Mouse (Mus musculus) ovary, adult 18-20 months (tissue): ENCODE measurements around the gene Cox6a2.
A peak's percentile ranks its signal among the peaks of the same experiment; 100 is the strongest.

ENCODE experiments used
- DNase-seq: peaks from one replicate; pipeline ENCODE4 v3.0.0; 2022; ENCODE audit warnings: low spot score, mixed read lengths

Gene Cox6a2

DNA sequence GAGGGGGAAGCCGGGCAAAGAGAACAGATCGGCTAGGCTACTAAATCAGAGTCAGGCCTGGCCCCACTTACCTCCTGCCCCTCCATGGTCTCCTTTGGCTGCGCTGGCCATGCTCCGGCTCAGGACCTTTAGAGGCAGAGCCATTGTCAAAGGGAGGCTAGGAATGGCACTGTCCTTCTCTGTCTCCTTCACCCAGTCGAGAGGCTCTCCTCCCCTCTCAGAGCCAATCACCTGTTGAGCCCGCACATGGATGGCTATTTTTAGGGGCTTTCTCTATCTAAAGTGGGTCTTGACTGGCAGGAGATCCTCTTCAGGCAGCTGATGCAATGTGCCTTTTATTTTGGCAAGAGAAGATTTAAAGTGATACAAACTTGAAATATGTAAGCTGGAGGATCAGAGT is at the start of gene Cox6a2:
Gene Cox6a2 (minus strand): TSS at position 236 of the 400 bp plus-strand sequence.
- no peak for DNase-seq

DNA sequence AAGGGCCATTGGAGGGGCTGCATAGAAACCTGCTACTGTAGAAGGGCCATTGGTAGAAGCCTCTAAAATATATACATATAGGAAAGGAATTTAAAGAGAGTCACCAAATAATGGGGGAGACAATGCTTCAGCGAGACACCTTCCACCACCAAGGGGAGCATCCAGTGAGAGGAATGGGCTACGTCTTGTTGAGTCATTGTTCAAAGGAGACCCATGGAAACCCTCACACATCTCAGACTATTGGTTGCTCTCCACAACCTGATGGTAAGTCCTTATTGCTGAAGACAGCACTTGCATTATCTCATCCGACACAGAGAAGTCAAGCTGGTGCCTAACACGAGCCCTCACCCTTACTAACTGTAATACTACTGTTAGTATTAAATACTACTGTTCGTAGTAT is 49.6 kb upstream of the Cox6a2 start:
- DNase-seq, result no peak

DNA sequence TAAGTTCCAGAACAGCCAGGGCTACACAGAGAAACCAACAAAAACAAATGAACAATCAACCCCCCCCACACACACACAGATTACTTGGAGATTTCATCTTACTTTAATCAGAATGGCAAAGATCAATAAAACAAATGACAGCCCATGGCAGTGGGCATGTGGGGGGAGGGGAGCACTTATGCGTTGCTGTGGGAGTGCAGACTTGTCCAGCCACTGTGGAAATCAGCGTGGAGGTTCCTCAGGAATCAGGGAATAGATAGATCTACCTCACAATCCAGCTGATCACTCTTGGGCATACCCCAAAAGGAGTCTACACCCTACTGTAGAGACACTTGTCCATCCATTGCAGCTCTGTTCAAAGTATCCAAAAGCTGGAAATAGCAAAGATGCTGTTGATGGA is 48.8 kb upstream of the Cox6a2 start:
- no peak for DNase-seq

DNA sequence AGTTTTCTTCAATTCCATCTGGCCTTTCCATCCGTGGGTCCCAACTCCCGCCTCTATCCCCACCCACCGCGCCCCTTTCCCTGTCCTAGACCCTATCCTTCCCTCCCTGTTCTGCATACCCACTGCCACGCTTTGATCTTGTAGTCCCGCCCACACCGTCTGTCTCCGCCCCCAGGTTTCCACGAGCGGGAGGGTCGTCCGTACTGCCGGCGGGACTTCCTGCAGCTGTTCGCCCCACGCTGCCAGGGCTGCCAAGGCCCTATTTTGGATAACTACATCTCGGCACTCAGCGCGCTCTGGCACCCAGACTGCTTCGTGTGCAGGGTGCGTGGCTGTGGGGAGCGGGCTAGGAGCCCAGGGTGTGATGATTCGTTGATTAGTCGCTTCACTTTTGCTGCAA is 46.4 kb upstream of the Cox6a2 start:
- DNase-seq, result no peak

DNA sequence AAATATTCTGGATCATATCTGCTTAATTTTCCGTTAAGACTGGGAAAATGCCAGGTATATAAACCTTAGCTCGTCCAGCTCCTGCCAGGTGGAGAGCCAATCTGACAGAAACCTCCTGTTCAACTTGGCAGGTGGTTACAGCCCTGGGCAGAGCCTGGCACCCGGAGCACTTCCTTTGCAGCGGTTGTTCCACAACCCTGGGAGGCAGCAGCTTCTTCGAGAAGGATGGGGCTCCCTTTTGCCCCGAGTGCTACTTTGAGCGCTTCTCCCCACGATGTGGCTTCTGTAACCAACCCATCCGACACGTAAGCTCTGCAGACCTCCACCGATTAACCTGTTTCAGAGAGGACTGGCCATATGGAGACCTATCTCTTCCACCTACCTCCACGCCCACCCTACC is 45.8 kb upstream of the Cox6a2 start:
- DNase-seq, result no peak

DNA sequence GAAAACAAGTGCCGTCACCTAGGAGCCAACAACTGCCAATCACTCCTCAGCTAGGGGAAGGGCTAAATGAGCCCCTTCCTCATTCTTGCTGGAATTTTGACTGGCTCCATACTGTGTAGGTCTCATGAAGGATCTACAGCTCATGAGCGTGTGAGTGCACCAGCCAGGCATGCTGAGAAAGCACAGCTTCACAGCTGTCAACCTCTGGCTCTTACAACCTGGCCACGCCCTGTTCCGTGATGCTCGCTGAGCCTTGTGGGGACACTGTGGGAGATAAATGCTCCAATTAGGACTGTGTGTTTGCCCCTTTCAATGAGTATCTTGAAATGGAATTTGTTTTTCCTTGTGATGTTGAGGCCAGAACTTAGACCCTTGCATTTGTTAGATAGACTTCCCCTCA is 43.8 kb upstream of the Cox6a2 start:
- DNase-seq, result no peak

DNA sequence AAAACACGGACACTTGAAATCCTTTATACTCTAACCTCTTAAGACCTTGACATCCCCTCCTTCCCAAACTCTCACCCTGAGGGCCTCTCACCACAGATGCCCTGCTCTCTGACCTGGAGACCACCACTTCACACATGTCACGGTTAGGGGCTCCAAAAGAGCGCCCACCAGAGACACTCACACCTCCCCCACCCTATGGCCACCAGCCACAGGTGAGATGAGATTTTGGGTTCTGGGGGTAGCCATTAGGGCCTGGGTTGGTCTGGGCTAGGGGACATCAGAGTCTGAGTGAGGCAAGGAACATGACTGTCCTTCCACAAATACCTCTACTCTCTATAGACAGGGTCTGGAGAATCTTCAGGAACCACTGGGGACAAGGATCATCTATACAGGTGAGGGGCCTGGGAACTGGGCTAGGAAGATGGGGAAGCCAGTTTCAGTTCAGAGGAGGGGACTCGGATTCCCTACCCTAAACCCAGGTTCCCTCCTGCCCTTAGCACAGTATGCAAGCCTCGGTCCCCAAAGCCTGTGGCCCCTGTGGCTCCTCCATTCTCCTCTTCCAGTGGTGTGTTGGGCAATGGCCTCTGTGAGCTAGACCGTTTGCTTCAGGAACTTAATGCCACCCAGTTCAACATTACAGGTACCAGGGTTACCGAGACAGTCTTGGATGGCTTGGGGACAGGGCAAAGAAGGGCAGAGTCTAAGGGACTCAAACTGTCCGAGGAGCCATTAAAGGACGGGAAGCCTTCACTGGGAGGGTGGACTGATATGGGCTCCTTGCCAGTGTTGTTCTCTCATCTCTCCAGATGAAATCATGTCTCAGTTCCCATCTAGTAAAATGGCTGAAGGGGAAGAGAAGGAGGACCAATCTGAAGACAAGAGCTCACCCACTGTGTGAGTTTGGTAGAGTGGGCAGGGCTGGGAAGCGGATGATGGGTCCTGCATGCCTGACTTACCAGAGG is 42.2 kb upstream of the Cox6a2 start:
- no peak for DNase-seq

DNA sequence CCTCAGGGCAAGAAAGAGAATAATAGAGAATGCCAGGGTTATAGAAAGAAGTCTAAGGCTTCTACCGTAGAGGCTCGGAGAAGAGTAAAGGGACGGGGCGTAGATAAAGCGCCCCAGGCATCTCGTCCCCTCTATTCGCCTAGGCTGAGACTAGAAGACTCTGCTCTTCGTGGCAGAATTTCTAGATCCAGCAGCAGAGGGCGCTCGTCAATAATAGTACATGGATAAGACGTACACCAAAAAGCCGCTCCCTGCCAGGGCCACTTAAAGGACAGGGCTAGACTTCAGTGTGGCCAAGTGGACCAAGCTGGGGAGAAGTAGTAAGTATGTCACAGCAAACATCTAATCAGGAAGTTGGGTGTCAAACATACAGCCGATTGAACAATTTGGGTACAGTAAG is 41.3 kb upstream of the Cox6a2 start:
- DNase-seq, result peak; percentile 74

DNA sequence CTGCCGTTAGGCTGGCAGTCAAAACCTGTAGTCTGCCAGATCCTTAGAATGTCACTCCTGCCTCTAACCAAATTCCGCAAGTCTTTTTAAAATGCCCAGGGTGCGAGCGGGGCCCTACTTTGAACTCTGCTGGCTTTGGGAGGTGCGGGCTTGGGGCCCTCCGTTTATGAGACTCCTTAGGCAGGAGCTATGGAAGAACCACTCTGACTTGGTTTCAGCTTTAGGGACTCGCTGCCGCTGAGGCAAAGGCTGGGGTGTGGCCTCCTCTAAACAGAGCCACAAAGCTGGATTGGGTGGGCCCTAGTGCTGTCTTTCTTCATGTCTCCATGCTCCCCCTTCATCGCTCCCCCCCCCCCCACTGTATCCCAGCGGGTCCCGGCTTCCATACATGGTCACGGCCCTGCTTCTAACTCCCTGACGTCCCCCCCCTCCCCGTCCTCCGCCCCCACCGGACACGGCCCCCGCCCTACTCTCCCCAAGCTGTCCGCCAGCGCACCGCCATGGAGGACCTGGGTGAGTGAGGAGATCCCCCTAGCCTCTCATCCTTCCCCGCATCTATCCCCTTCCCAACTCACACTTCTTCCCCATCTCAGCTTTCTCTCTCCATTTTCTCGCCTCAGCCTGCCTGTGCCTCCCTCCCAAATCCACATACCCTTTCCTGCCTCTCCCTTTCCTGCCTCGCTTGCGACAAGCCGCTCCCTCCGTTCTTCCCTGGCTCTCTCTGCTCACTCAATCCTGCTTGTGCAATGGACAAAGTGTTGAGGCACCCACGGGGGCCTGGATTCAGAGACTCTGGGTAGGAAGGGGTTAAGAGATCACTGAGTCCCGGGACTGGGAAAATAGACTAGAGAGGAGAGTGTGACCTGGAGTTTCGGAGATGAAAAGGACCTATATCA is 40.6 kb upstream of the Cox6a2 start, which contains the start of gene Tgfb1i1:
Gene Tgfb1i1 (plus strand): TSS at position 317 of the 896 bp plus-strand sequence.
- DNase-seq, result peak; percentile 63

DNA sequence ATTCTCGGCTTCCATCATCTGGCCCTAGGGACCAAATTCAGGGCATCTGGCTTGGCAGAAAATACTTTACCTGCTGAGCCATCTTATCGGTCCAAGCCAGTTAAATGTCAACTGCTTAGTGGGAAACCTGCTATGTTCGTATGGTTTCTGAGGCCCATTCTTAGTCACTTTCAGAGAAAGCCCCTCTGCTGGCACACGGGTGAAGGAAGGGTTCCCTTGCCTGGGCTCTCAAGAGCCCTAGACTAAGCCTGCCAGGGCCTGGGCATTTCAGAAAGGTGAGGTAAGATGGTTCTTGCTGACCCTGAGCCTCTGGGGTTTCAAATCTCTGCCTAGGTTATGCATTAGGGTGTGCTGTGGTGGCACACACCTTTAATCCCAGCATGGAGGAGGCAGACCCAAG is 39.4 kb upstream of the Cox6a2 start:
- no peak for DNase-seq

DNA sequence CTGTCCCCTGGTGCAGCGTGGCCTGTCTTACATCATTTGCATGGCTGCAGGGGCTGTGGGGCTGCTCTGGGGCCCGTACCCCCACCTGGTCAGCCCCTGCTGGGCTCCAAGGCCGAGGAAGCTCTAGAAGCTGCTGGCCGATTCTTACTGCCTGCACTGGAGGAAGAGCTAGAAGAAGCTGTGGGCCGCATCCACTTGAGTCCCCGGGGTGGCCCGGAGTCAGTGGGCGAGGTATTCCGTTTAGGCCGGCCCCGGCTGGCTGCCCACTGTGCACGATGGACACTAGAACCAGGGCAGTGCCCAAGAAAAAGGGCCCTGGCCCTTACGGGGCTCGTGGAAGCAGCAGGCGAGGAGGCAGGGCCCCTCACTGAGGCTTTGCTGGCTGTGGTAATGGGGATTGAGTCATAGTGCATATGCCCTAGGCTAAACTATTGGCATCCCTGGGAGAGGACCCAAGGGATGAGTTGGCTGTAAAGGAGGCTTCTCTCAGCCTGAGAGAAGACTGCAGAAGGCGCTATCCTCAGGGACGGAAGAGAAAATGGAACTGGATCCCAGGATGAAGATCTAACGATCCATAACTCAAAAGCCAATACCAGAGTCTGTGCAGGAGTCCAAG is 38.3 kb upstream of the Cox6a2 start:
- no peak for DNase-seq

DNA sequence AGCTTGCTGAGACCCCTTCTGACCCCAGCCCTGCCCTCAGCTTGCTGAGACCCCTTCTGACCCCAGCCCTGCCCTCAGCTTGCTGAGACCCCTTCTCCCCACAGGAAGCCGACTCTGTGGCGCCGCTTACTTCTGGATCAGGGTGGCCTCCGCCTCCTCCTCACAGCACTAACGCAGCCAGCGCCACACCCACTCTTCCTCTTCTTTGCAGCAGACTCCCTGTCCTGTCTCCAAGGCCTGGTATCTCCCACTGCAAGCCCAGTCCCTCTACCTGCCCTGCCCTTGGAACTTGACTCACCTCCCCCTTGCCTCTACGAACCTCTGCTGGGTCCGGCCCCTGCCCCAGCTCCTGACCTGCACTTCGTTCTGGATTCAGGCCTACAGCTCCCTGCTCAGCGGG is 37.7 kb upstream of the Cox6a2 start:
- no peak for DNase-seq

DNA sequence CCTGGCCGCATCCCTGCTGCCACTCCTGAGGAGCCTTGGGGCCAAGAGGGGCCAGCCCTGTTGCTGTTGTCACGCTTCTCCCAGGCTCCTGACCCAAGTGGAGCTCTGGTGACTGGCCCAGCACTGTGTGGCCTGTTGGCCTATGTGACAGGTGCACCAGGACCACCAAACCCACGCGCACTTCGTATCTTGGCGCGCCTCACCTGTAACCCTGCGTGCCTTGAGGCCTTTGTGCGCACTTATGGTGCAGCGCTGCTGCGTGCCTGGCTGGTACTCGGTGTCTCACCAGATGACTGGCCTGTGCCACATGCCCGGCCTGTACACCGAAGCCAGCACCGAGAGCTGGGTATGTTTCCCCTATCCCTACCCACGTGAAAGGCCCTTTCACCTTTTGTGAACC is 36.1 kb upstream of the Cox6a2 start:
- DNase-seq, result no peak

DNA sequence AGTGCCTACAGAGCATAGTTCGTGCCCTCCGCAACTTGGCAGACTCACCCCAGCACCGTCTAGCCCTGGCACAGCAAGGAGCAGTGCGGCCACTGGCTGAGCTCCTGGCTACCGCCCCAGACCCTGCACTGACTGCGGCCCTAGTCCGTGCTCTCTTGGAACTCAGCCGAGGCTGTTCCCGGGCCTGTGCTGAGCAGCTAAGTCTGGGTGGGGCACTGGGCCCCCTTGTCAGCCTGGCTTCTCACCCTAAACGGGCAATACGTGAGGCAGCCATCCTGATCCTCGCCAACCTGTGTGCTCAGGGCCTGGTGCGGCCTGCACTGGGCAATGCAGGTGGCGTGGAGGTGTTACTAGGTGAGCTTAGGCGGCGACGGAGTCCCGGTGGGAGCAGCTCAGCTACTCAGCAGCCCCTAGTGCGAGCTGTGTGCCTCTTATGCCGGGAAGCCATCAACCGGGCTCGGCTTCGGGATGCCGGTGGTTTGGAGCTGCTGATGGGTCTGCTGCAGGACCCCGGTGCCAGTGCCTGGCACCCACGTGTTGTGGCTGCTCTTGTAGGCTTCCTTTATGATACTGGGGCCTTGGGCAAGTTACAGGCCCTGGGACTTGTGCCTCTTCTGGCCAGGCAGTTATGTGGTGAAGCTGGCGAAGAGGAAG is 34.1 kb upstream of the Cox6a2 start:
- DNase-seq, result no peak

DNA sequence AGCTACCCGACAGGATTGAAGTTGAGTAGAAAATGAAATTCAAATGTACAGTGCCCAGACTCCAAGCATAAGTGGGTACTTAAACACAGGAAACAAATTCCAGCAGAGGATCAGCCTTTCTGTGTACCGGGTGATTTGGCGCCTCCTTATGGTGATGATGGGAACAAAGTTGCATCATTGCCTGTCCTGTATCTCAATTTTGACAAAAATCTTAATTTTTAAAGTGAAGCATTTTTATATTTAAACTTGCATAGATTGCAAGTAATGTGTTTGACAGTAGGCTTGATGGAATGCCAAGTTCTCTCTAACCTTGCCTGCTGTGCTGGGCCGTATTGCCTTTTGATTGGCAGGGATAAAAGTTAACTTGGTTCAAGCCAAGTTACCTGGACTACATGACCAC is 32.8 kb upstream of the Cox6a2 start:
- no peak for DNase-seq

DNA sequence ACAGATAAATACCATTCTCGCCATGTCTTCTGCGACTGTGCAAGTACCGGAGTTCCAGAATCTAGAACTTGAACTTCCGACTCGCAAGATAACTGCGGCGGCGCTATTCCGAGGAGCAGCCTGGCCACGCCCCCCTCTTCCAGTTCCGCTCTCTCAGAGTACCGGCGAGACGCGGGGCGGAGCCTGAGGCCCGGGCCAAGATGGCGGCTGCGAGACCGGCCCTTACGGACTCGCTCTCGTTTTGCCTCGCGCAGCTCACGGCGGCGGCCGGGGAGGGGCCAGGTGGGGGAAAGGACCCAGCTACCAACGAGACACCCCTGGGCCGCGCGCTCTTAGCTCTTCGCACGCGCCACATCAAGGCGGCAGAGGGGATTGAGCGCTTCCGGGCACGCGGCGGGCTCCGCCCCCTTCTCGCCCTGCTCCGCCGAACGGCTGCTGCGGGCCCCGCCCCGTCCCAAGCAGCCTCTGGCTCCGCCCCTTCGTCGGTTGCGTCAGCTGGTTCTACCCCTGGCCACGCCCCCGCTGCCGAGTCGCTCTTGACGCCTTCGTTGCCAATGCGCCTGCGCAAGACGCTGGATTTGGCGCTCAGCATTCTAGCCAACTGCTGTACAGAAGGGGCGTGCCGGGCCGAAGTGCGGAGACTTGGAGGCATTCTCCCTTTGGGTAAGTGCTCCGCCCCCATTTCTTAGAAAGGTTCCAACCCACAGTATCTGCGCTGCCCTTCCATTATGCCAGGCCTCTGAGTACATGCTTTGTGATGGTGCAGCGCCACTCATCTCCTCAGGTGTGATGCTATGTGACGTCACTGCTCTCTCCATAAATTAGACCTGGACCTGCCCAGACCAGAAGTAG is 32.0 kb upstream of the Cox6a2 start, which contains the start of gene 9130023H24Rik:
Gene 9130023H24Rik (minus strand): TSS at position 105 of the 852 bp plus-strand sequence.
- peak; percentile 100 for DNase-seq

DNA sequence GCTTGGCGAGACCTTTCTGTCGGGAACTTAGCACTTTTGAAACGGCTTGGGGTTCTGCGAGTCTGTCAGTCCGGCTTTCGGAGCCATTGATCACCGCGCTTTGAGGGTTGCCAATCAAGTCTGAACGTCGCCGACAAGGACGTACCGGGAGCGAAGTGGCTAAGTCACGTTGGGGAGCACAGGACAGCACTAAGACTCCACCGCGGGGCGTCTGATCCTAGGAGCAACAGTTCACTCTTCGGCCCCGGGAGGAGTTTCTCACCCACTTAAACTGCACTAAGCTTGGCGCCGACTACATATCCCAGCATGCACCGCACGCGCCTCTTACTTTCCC is 31.4 kb upstream of the Cox6a2 start:
- DNase-seq, result no peak

DNA sequence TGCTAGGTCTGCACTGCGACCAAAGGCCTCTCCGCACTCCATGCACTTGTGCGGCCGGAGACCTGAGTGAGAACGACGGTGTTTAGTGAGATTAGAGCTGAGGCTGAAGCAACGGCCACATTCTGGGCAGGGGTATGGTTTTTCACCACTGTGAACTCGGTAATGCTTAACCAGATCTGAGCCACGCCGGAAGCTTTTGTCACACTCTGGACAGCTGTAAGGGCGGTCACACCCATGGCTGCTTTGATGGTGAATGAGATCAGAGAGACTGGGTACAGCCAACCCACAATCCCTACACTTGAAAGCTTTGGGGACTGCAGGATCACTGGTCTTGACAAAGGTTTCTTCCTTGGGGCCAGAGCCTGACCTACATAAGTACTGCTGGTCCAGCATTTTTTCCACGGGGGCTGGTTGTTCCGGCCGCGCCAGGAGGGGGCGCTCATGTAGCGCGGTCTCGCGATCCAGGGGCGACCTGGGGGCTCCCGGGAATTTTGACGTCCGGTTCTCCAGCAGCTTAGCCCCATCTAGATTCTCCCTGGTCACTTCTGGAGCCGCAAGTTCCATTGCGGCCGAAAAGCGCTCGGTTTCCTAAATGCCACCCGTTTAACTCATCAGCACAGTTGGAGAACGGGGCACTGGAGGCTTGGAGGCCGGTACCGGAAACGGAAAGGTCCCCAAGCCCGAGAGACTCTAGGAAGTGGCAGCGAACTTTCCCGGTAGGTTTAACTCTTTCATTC is 30.8 kb upstream of the Cox6a2 start, which contains the start of gene Armc5:
Gene Armc5 (plus strand): TSS at position 487 of the 737 bp plus-strand sequence.
- peak; percentile 65 for DNase-seq

DNA sequence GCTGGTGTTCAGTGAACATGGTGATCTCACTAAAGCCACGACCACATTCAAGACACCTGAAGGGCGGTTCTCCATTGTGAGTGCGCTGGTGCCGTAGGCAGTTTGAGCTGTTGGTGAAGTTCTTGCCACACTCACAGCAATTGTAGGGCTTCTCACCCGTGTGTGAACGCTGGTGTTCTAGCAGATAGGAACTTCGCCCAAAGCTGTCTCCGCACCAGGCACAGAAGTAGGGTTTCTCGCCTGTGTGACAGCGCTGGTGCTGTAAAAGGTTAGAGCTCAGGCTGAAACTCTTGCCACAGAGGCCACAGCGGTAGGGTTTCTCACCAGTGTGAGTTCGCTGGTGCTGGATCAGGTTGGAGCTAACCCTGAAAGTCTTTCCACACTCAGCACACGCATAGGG is 30.2 kb upstream of the Cox6a2 start:
- no peak for DNase-seq

DNA sequence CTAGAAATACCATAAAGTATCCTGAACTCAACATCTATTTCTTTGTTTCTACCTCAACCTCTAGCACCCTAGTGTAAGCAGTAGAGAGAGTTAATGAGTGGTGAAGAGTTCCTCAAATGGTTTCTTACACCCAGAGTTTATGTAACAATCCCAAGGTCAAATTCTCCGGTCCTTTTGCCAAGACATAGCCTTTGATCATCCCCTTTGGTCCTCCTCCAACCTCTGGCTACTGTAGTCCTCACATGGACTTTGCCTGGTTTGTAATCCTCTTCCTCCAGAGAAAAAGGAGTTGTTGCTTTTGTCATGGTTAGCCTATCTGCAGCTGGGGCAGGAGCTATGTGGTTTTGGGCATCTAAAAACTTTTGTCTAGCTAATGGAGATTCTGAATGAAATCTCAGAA is 29.3 kb upstream of the Cox6a2 start:
- DNase-seq, result no peak
